Mouse (Mus musculus): Measurements from ENCODE around the gene F13a1.

- TF ChIP-seq GATA1 (IDR thresholded peaks at IDR 0.05; ENCODE audit: borderline replicate concordance, low read length) (no peak), FLI1 (IDR thresholded peaks at IDR 0.05; ENCODE audit: low read length) (no peak)
These were observed 87.1 kb downstream of the F13a1 start for GRCm38 (mm10) chr13:36962926-36963325.

Data from megakaryocyte, embryonic 14.5 days (primary cell).